8 mouse cellular contexts compared by ENCODE assay signal in genomic region chr5:115521553-115522461, GRCm38 (mm10). TPM values are rescaled to one million over a fixed set of nuclear protein-coding genes. Genes with fewer than 3 reads are reported as not detected.
DNase-seq lines count a peak whose midpoint lies in the region; ATAC-seq and TF ChIP-seq lines count a peak whose summit lies in the region.

No protein-coding gene starts in this region.

- intact Hi-C loops in gastrocnemius, postnatal 14 days (cut with DNase I; ENCODE audit: low total_unique reads) = no loop called here
- intact Hi-C loops in heart, postnatal 36 days (cut with DNase I) = no loop called here

- no peaks in the 10 kb centered on the region for H3K27me3 ChIP-seq in limb, embryonic 11.5 days (ENCODE audit: control insufficient read depth, insufficient read depth, low read length)

- ATAC-seq in limb, embryonic 11.5 days (ENCODE audit: insufficient number of reproducible peaks, low FRiP score, low TSS enrichment, low read depth) = no peak
- peak; percentile 73 for ATAC-seq in monocyte, adult 5-6 weeks (replicated peaks; ENCODE audit: insufficient number of reproducible peaks, low FRiP score, low TSS enrichment, poor library complexity, severe bottlenecking)

- TF ChIP-seq POLR2A in bone marrow, adult 2 months (IDR thresholded peaks at IDR 0.05; ENCODE audit: borderline replicate concordance, control insufficient read depth, low read depth, low read length) = no peak

- H3K36me3 ChIP-seq in limb, embryonic 11.5 days (ENCODE audit: control insufficient read depth, insufficient read depth, low read length) = no peaks in the 10 kb centered on the region

- H3K27ac ChIP-seq in bone marrow, adult 2 months (ENCODE audit: control insufficient read depth, insufficient read depth, low read depth, low read length, poor library complexity) = peak overlapping the region; percentile 43
- H3K27ac ChIP-seq in limb, embryonic 11.5 days (replicated peaks; ENCODE audit: low read depth, low read length) = peak overlapping the region; percentile 1

- DNase-seq in gastrocnemius, adult 18-20 months (ENCODE audit: low spot score) = peak; percentile 52
- no peak for DNase-seq in gastrocnemius, postnatal 14 days
- peak; percentile 55 to 67 for DNase-seq in heart, postnatal 36 days
- peak; percentile 61 for DNase-seq in limb, embryonic 11.5 days (ENCODE audit: low spot score)
- DNase-seq in adipocyte (ENCODE audit: low spot score) = no peak
- DNase-seq in layer of hippocampus, adult 9-10 months (ENCODE audit: low spot score) = no peak

- H3K4me2 ChIP-seq in limb, embryonic 11.5 days (ENCODE audit: low read depth, severe bottlenecking) = no peak overlapping the region

- H3K9me3 ChIP-seq in limb, embryonic 11.5 days (ENCODE audit: control insufficient read depth, low read length) = no peaks in the 10 kb centered on the region

- WGBS in bone marrow, adult 2 months = 4% methylated on average over 21 of the region's 21 CpGs
- 49% methylated on average over 21 of the region's 21 CpGs for WGBS in limb, embryonic 11.5 days

- H3K9ac ChIP-seq in limb, embryonic 11.5 days (ENCODE audit: low read length) = no peak overlapping the region

- no peak for TF ChIP-seq CTCF in bone marrow, adult 2 months (IDR thresholded peaks at IDR 0.05; ENCODE audit: control insufficient read depth, insufficient read depth, low read length)

- H3K4me1 ChIP-seq in bone marrow, adult 2 months (ENCODE audit: control insufficient read depth, insufficient read depth, low read length) = peaks cover 16% of the 10 kb centered on the region
- peaks cover 52% of the 10 kb centered on the region for H3K4me1 ChIP-seq in limb, embryonic 11.5 days (ENCODE audit: control insufficient read depth, insufficient read depth, low read length)

- H3K4me3 ChIP-seq in bone marrow, adult 2 months (replicated peaks; ENCODE audit: control insufficient read depth, low read depth, low read length) = peak overlapping the region; percentile 61
- H3K4me3 ChIP-seq in limb, embryonic 11.5 days (ENCODE audit: low read depth, low read length) = no peak overlapping the region

RNA-seq across cellular contexts. Expression of gene Pxn, which starts 15.3 kb away (rescaled TPM):
- total RNA-seq in gastrocnemius, adult 18-20 months (2021) = 10 to 100 TPM; 87.2 to 94.2 TPM
- total RNA-seq in gastrocnemius, postnatal 14 days (2021) = 10 to 100 TPM; 80.6 to 83.4 TPM
- 32.5 and 71.6 TPM in 2 replicates for polyA plus RNA-seq in bone marrow, adult 2 months (2011; ENCODE audit: insufficient read depth, insufficient read length, low replicate concordance, missing spikeins)
- 10 to 100 TPM; 36.2 to 37.9 TPM for total RNA-seq in heart, postnatal 36 days (2021)
- polyA plus RNA-seq in limb, embryonic 11.5 days (2014; fragmentation: Nextera tagmentation; extraction: Ambion mirVana) = 13.5 and 17.7 TPM in 2 replicates
- total RNA-seq in monocyte, adult 5-6 weeks (2017) = 85.9 to 113 TPM (median 106 TPM) in 3 replicates

RNA-seq across cellular contexts. Expression of gene Sirt4, which starts 37.3 kb away (rescaled TPM):
- total RNA-seq in gastrocnemius, adult 18-20 months (2021) = 10 to 100 TPM; 14.8 to 16.5 TPM
- total RNA-seq in gastrocnemius, postnatal 14 days (2021) = 10 to 100 TPM; 10.3 to 16.6 TPM
- polyA plus RNA-seq in bone marrow, adult 2 months (2011; ENCODE audit: insufficient read depth, insufficient read length, low replicate concordance, missing spikeins) = 9.0 and 13.2 TPM in 2 replicates
- 10 to 100 TPM; 17.9 to 18.1 TPM for total RNA-seq in heart, postnatal 36 days (2021)
- polyA plus RNA-seq in limb, embryonic 11.5 days (2014; fragmentation: Nextera tagmentation; extraction: Ambion mirVana) = 19.2 and 19.7 TPM in 2 replicates
- 5.2 to 10.7 TPM (median 7.8 TPM) in 3 replicates for total RNA-seq in monocyte, adult 5-6 weeks (2017)

RNA-seq across cellular contexts. Expression of gene Rplp0, which starts 37.5 kb away (rescaled TPM):
- 100 to 1,000 TPM; 617 to 621 TPM for total RNA-seq in gastrocnemius, adult 18-20 months (2021)
- total RNA-seq in gastrocnemius, postnatal 14 days (2021) = 100 to 1,000 TPM; 780 to 872 TPM
- 1,167 and 1,244 TPM in 2 replicates for polyA plus RNA-seq in bone marrow, adult 2 months (2011; ENCODE audit: insufficient read depth, insufficient read length, low replicate concordance, missing spikeins)
- total RNA-seq in heart, postnatal 36 days (2021) = 100 to 1,000 TPM; 650 to 668 TPM
- 1,447 and 1,526 TPM in 2 replicates for polyA plus RNA-seq in limb, embryonic 11.5 days (2014; fragmentation: Nextera tagmentation; extraction: Ambion mirVana)
- 991 to 1,396 TPM (median 1,306 TPM) in 3 replicates for total RNA-seq in monocyte, adult 5-6 weeks (2017)

RNA-seq across cellular contexts. Expression of gene Gcn1l1, which starts 43.2 kb away (rescaled TPM):
- total RNA-seq in gastrocnemius, adult 18-20 months (2021) = 10 to 100 TPM; 27.9 to 31.1 TPM
- total RNA-seq in gastrocnemius, postnatal 14 days (2021) = 10 to 100 TPM; 28.7 to 31.3 TPM
- polyA plus RNA-seq in bone marrow, adult 2 months (2011; ENCODE audit: insufficient read depth, insufficient read length, low replicate concordance, missing spikeins) = 23.3 and 38.4 TPM in 2 replicates
- total RNA-seq in heart, postnatal 36 days (2021) = 10 to 100 TPM; 43.1 to 49.5 TPM
- 39.6 and 44.5 TPM in 2 replicates for polyA plus RNA-seq in limb, embryonic 11.5 days (2014; fragmentation: Nextera tagmentation; extraction: Ambion mirVana)
- 16.9 to 37.5 TPM (median 22.8 TPM) in 3 replicates for total RNA-seq in monocyte, adult 5-6 weeks (2017)

RNA-seq across cellular contexts. Expression of gene Pla2g1b, which starts 55.7 kb away (rescaled TPM):
- total RNA-seq in gastrocnemius, adult 18-20 months (2021) = not detected
- not detected for total RNA-seq in gastrocnemius, postnatal 14 days (2021)
- polyA plus RNA-seq in bone marrow, adult 2 months (2011; ENCODE audit: insufficient read depth, insufficient read length, low replicate concordance, missing spikeins) = 10.3 TPM in 1 of 2 replicates, not detected in the other
- not detected for total RNA-seq in heart, postnatal 36 days (2021)
- not detected in 2 replicates for polyA plus RNA-seq in limb, embryonic 11.5 days (2014; fragmentation: Nextera tagmentation; extraction: Ambion mirVana)
- not detected in 3 replicates for total RNA-seq in monocyte, adult 5-6 weeks (2017)

Comparison
In these comparisons a context has a peak if more than half of its experiments do, and no peak if none do; other contexts are left out.
1. DNase-seq: peak in gastrocnemius, adult 18-20 months (single experiment), heart, postnatal 36 days (2 of 2) and limb, embryonic 11.5 days (single experiment); none in gastrocnemius, postnatal 14 days (single experiment), adipocyte (single experiment) and layer of hippocampus, adult 9-10 months (single experiment).